Mouse (Mus musculus): ENCODE data around the gene Vps33b.

GRCm38 (mm10) chr7:80336932-80337331 is 67.5 kb downstream of the Vps33b start:
- no peak for TF ChIP-seq POLR2A (IDR thresholded peaks at IDR 0.05; ENCODE audit: control insufficient read depth in 1 of 2, insufficient read depth in 1 of 2, low read depth in 1 of 2, low read length in 2 of 2, poor library complexity in 1 of 2)
- no peak for TF ChIP-seq TCF12 (IDR thresholded peaks at IDR 0.05; ENCODE audit: low read depth, low read length)
- no peak for TF ChIP-seq E2F4 (IDR thresholded peaks at IDR 0.05; ENCODE audit: borderline replicate concordance, low read depth, low read length)
- no peak for TF ChIP-seq CTCF (IDR thresholded peaks at IDR 0.05 in 2 of 3, conservative IDR thresholded peaks at IDR 0.05 in 1 of 3; ENCODE audit: control insufficient read depth in 1 of 3, insufficient read depth in 1 of 3, low read depth in 2 of 3, low read length in 3 of 3, poor library complexity in 1 of 3, severe bottlenecking in 1 of 3)
- no peak for TF ChIP-seq MXI1 (IDR thresholded peaks at IDR 0.05; ENCODE audit: low read depth, low read length)
- no peak for TF ChIP-seq NRF1 (IDR thresholded peaks at IDR 0.05; ENCODE audit: insufficient read depth, low read depth, low read length, poor library complexity, severe bottlenecking)
- TF ChIP-seq USF2 (IDR thresholded peaks at IDR 0.05; ENCODE audit: borderline replicate concordance in 1 of 2, insufficient read depth in 1 of 2, low read depth in 1 of 2, low read length in 2 of 2) = no peak
- no peak for TF ChIP-seq TBP (IDR thresholded peaks at IDR 0.05; ENCODE audit: low read depth, low read length)
- TF ChIP-seq EP300 (IDR thresholded peaks at IDR 0.05; ENCODE audit: low read depth in 1 of 2, low read length in 2 of 2) = no peak
- no peak for TF ChIP-seq POLR2AphosphoS2 (IDR thresholded peaks at IDR 0.05; ENCODE audit: low read length)
- no peak for TF ChIP-seq GATA1 (IDR thresholded peaks at IDR 0.05; ENCODE audit: low read depth, low read length)
- TF ChIP-seq POLR2AphosphoS5 (IDR thresholded peaks at IDR 0.05; ENCODE audit: borderline replicate concordance, low read depth, low read length) = no peak
- no peak for TF ChIP-seq MEF2A (IDR thresholded peaks at IDR 0.05; ENCODE audit: extremely low read depth, insufficient replicate concordance, low read depth, low read length, poor library complexity, severe bottlenecking)
